Mouse (Mus musculus) layer of hippocampus, adult 8-10 months (tissue): ENCODE results near the gene Dok5. TPM values are rescaled to one million over a fixed set of nuclear protein-coding genes. Genes with fewer than 3 reads are reported as not detected.

Source experiments
- DNase-seq, 2 experiments: peaks; one replicate each; pipeline ENCODE4 v3.0.0; 2022; ENCODE audit warnings: low spot score in 2 of 2
- total RNA-seq, 4 experiments: library from RNA; stranded (reverse); gene quantifications; 2 replicates each; pipeline ENCODE4 v1.2.4; 2022

Dok5 gene
- total RNA-seq, 4 experiments from 2014 or later = 17.5 to 20.3 (median 17.8) TPM

DNA sequence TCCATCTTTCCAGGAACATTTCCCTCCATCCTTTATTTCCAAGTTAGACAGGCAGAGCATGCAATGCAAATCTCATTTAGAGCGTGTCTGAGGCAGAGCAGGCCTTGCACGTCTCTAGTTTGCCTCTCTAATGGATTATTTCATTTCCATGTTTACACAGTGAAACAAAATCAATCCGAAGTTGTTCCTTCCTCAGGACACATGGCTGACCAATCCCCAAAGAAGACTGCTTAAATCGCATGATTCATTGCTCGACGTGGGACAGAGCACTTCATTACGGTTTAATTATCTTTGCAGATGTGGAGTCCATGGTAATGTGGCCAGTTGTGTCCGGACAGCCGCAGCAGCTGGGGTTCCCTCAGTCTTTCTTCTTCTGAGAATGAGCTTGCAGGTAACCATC is 194.6 kb downstream of the Dok5 start:
- DNase-seq = no peak

Other genes with a start within 250 kb of the Dok5 start
- gene Pfdn4, start 235.4 kb upstream of the Dok5 start, total RNA-seq = 10 to 100 TPM; 23.8 to 34.6 (median 28.4) TPM
- gene Cyp24a1, start 234.7 kb upstream of the Dok5 start, total RNA-seq = under 1 TPM in 1 of 4 experiments, not detected in 3; 0.11 TPM
- not detected for gene 4930470P17Rik, start 129.8 kb upstream of the Dok5 start, total RNA-seq